Mouse (Mus musculus): ENCODE measurements around the gene Trappc2l.
A peak's percentile ranks its signal among the peaks of the same experiment; 100 is the strongest.
"Not testable (repeated sequence)": the region's sequence is repeated elsewhere in the genome, so short reads cannot be mapped to it uniquely, and the experiment has no call there.

Gene Trappc2l

DNA sequence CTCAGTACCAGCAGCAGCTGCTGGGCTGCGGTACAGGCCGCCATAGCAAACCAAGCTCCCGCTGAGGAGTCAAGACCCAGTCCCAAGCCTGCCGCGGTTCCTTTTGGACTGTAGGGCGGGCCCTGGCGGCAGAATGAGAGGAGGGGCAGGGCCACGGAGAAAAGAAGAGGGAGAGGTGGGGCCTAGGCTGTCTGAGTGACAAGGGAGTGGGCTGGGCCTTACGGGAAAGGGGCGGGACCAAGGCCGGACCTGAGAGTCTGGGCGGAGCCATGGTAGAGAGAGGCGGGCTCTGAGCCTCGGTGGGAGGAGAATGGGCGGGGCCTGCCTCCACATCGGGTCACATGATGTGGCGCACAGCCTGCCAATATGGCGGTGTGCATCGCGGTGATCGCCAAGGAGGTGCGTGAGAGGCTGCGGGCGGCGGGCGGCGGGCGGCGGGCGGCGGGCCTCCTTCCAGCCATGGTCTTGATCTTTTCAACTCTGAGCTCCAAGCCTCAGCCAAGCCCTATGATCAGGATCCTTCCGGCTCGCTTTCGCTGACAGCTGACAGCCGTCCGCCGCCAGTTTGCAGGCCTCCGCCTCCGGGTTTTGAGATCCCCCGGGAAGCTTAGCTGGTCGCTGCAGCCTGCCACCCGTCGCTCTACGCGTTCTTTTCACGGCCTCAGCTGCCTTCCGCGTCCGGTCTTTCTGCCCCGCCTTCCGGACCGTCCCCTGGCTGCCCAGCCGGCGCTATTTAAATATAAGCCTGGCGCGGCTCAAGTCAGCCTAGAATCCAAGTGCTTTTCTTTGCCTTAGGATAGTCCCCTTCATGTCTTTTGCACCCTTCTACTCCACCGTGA is at the start of gene Trappc2l, which contains the start of gene Galns:
TSS of gene Trappc2l (plus strand) at position 346 of the 839 bp plus-strand sequence.
TSS of gene Galns (minus strand) at position 169 of the 839 bp plus-strand sequence.
- DNase-seq = peak; percentile 98

DNA sequence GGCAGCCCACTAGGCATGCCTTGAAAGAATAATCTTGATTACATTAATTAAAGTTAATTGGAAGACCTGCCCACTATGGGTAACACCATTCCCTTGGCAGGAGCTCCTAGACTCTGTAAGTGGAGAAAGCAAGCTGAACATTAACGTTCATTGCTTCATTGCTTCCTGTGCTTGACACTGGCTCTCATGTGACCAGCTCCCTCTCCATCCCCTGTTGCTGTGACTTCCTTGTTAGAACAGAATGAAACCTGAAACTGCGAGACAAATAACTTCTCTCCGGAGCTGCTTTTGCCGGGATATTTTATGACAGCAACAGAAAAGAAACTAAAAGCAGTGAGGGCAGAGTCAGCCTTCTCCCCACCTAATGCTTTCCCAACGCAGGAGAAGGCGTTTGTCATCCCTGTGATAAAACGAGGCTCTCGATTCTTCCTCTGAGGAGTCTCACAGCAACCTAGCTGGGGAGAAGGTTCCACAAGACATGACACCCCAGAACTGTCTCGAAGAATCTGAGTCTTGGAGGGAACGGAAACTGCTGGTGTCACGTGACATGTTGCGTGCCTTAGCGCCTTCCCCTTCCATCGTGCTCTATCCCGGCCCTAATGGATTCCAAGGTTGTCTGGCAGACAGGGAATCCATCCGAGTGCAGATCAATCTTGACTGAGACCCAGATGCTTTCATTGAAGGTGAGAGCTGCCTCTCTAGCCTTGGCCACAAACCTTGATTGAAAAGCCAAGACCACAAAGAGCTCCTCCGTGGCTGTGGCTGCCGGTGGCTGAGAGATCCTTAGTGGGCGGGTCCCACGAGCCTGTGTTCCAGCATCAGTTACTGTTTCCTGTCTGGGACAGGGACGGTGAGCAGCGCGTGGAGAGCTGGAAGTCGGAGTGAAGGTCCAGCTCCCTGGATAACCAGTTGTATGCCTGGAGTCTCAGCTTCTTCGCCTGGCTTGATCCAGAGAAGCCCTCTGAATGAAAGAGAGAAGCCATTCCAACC is 46.8 kb upstream of the Trappc2l start:
- DNase-seq = no peak

DNA sequence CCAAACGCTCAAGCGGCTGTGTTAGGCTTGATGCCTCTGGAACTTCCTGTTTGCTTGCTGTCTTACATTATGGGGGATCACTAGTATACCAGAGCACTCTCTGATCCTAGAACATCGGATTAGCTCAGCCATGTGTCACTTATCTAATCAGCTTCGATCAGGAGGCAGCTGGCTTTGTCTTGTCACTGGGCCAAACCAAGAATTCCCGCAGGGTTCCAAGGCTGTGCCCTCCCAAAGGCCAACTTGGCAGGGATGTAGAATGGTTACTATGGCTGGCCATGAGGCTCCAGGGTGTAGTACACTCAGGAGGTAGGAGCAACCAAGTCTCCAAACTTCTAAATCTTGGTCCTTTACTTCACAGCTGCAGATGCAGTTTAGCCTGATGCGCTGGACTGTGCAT is 44.7 kb upstream of the Trappc2l start:
- no peak for DNase-seq

DNA sequence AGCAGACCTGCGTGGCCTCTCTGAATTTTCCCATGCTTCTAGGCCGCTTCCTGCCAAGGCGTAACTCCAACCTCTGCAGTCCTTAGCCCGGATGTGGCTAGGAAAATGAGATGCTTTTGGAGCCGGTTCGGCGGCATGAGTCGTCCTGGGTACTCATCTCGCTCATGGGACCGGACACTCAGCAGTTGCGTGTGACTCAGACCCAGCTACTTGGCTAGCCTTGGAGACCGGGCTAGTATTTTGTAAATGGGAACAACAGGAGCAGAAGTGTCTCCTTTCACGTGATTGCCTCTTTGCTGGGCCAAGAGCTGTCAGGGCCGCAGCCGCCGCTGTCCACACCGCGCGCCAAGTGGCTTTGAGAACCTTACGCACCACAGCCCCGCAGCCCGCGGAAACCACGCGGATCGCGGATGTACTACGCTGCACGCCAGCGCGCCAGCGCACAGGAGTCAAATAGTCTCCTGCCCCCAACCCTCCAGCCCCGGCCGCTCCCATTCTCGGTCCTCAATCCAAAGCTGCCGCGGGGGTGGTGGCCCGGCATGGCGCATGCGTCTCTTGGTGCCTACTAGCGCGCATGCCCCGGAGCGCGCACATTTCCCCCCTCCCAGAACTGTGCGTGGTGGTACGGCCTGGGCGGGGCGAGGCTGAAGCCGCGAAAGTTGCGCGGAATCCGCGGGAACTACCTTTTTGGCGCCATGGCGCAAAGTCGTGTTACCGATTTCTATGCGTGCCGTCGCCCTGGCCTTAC is 43.9 kb upstream of the Trappc2l start, which contains the start of gene Cdt1:
TSS of gene Cdt1 (plus strand) at position 655 of the 748 bp plus-strand sequence.
- peak; percentile 96 for DNase-seq

DNA sequence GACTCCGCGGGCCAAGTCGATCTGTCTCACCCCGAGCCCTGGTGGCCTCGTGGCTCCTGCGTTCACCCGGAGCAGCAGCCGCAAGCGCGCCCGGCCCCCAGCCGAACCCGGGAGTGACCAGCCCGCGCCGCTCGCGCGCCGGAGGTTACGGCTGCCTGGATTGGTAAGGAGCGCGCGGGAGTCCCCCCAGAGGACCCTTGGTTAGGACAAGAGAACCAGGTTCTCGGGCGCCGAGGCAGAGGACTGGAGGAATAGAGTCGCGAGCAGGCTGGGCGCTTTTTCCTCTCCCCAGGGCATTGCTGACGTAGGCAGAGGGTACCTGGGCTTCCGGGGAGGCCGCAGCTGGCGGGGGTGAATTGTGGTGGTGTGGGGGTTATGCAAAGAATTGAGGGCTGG is 43.3 kb upstream of the Trappc2l start:
- DNase-seq = no peak

DNA sequence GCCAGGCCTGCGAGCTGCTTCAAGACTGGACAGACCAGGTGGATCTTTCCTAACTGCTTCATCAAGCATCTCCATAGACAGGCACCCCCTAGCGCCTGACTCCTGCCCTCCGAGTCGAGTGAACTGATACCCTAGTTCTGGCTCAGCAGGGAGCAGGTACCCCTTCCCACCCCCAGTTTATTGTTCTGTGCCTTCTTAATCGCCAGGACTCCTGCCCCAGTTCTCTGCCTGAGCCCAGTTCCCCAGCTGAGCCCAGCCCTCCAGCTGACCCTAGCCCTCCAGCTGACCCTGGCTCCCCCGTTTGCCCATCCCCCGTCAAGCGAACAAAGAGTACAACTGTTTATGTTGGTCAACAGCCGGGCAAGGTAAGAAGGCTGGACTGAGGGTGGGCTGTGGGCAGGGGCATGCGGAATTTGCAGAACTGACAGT is 42.5 kb upstream of the Trappc2l start:
- peak; percentile 68 for DNase-seq

DNA sequence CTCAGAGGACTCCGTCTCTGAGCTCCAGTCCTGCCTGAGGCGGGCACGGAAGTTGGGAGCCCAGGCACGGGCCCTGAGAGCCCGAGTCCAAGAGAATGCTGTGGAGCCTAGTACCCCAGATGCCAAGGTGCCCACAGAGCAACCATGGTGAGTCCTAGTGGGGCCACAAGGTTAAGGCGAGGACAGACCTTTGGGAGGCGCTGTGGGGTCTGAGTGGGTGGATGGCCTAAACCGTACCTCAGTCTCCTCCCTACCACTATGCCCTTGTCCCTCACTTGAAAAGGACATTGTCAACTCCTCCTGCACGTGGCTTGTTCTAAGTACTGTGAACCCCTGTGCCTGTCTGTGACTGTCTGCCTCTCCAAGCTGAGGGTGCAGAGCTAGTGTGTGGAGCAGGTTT is 42.1 kb upstream of the Trappc2l start:
- DNase-seq = no peak

DNA sequence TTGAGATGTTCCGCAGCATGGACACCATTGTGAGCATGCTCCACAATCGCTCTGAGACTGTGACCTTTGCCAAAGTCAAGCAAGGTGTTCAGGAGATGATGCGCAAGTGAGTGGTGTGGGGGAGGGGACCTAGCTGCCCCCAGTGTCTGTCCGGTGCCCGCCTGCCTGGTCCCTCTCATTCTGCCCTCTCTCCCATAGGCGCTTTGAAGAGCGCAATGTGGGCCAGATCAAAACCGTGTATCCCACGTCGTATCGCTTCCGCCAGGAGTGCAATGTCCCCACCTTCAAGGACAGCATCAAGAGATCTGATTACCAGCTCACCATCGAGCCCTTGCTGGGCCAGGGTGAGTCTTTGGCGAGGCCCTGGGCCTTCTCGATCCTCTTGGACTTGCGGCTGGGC is 41.4 kb upstream of the Trappc2l start:
- no peak for DNase-seq

DNA sequence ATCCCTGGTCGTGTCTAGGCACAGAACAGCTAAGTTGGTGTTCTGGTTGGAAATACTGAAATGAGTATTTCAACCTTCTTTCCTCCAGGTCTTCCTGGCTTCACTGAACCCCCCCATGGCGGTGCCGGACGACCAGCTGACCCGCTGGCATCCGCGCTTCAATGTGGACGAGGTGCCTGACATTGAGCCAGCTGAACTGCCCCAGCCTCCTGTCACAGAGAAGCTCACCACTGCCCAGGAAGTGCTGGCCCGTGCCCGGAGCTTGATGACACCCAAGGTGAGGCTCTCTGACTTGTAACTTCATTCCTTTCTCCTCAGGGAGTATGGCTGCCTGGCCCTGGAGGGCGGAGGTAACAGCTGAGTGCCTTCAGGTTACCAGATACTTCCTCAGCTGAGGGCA is 40.3 kb upstream of the Trappc2l start:
- peak; percentile 80 for DNase-seq

DNA sequence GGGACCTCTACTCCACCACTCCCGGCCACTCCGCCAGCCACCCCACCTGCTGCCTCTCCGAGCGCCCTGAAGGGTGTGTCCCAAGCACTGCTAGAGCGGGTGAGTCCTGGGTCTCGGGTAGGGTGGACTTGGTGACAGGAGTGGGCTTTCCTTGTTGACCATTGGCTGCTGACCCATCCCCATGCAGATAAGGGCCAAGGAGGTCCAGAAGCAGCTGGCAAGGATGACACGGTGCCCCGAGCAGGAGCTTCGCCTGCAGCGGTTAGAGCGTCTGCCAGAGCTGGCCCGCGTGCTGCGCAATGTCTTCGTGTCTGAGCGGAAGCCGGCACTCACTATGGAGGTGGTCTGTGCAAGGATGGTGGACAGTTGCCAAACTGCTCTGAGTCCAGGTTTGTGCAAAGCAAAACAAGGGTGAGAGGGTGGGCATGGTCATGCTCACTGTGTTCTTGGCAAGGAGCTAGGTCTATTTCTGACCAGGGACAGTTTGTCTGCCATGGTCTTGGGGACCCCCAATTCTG is 39.6 kb upstream of the Trappc2l start:
- DNase-seq = no peak

DNA sequence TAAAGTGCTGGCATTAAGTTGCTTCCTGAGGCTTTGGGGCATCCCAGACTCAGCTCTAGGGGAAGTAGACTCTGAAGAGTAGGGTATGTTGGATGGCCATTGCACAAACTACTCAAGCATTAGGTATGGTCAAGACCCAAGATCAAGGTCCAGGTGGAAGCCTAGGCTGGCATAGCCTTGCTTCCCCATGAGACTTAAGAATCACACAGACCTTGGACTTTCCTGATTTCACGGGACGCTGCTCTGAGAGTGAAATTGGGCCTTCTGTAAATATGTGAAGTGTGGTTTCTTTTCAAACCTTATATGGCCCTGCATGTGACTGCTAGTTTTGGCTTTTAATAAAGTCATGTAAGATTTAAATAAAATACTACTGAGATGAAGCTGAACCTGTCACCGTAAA is 38.7 kb upstream of the Trappc2l start:
- DNase-seq = no peak

DNA sequence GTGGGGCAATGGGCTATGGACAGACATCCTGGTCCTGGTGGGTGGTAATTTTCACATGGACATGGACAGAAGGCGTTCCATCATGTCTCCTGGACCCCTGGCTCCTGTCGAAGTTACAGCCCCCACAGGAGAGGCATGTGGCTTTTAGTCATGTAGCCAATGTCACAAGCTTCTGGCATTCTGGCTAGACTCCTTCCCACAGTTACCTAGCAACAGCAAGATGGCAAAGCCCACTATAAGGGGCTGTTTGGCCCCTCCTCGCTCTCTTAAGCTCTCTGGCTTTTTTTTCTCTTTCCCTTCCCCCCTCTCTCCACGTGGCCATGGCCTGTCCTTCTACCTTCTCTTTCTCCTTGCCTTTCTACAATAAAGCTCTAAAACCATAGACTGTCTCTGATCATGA is 38.3 kb upstream of the Trappc2l start:
- DNase-seq = not testable (repeated sequence)

DNA sequence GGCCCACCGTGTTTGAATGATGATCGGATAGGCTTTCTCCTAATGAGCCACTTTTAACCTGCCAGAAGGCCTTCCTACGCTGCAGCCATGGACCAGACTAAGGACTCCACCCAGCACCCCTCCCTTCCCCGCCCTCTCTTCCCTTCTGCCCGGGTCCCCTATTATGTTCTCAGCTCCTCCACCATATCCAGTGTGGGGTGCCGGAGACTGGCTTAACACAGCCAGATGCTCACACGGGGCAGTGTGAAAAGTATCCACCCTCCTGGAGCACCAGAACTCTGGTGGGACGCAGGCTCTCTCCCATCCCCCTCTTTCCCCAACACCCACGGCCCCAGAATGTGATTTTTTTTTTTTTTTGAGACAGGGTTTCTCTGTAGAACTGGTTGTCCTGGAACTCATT is 37.9 kb upstream of the Trappc2l start:
- DNase-seq = no peak

DNA sequence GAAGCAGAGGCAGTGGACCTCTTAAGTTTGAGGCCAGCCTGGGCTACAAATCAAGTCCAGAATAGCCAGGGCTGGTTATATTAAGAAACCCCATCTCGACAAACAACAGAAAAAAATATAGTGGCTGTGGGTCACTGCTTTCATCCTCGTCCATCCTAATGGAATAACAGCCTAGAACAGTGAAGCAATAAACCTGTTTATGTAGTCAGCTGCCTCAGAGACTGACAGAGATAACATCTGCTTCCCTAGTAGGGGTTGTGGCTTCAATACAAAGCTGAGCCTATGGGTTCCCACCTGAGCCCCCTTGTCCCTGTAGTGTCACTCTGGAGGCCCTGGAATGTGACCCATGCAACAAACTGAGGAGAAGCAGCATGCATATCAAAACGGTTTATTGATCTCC is 37.2 kb upstream of the Trappc2l start:
- DNase-seq = no peak

DNA sequence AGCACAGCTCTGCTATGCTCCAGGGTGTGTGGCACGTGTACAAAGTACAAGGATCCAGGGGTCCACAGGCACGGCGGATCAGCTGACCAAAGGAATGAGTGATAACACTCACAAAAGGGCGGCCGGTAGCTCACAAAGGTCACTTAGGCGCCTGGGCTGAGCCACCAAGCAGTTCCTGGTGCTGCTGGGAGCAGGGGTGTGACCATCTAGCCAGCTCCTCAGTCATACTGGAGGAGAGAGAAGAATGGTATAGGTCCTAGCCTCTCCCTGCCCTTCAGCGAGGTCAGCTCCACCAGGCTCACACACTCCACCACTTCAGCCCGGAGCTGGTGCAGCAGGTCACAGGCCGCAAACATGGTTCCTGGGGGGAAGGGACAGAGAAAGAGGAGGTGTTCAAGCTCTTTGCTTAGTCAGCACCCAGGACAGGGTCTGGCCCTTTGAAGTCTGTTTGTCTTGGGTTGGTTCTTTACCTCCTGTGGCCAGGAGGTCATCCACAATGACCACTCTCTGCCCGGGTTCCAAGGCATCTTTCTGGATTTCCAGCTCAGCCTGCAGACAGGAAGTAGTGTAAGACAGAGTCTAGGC is 36.7 kb upstream of the Trappc2l start:
- no peak for DNase-seq

DNA sequence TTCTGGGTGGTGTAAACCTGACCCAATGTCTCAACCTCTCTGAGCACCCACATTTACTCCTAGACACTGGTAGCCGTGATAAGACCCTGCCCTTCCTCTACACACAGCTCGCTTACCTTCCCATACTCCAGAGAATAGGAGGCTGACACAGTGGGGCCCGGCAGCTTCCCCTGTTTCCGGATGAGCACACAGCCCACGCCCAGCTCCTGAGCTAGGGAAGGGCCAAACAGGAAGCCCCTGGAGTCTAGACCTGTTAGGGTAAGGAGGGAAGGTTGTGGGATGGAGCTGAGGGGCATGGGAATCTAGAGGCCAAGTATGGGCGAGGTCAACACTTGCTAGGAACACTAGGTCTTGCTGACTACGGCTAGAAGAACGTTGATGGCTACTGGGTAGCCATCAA is 36.2 kb upstream of the Trappc2l start:
- DNase-seq = no peak

DNA sequence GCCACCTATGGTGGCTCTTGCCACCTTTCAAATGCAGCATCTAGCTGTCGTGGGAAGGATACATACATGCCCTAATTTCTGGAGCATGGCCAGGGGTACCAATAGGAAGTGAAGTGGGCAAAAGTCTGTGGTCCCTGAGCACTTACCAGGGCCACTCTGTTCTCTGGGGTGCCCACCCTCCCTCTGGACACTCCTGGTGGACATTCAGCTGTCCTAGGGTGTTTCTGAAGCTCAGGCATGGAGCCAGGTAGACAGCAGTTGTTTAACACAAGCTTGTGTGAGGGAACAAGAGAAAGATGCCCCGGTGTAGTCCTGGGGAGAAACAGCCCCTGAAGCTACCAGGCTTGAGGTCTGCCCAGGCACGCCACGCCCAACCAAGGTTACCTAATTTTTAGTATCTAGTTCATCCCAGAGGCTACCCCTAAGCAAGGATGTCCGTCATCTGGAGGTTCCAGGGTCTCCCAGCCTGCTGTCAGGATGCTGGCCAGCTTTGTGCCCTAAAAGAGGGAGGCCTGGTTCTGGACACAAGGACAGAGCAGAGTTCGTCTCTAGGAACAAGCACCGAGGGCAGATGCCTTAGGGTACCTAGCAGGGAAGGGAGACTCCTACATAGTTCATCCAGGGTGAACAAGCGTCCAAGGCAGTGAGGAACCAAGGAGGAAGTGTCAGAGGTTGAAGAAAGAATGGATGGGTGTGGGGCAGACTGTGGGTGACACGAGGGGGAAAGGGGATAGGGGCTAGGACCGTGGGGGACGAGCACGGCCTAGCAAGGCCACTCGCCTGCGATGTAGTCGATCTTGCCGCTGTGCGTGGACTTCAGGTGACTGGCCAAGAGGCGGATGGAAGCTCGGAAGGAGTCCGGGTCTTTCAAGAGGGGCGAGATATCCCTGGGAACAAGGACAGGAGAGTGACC is 35.4 kb upstream of the Trappc2l start:
- no peak for DNase-seq

DNA sequence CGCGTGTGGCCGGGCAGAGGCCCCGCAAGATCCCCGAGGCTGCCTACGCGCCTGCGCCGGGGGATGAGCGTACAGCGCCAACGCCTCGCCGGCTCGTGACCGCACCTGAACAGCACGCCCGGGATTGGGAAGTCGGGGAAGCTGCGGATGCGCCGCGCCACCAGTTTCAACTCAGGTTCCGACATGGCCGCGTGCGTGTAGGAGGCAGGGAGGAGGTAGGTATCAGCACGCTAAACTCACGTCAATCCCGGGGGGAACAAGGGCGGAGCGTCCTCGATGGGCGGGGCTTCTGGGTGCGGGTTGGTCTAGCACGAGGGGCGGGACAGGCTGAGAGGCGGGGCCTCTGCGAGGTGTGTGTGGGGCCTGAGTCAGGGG is 34.8 kb upstream of the Trappc2l start, which contains the start of gene Aprt:
TSS of gene Aprt (minus strand) at position 262 of the 375 bp plus-strand sequence.
- peak; percentile 97 for DNase-seq

DNA sequence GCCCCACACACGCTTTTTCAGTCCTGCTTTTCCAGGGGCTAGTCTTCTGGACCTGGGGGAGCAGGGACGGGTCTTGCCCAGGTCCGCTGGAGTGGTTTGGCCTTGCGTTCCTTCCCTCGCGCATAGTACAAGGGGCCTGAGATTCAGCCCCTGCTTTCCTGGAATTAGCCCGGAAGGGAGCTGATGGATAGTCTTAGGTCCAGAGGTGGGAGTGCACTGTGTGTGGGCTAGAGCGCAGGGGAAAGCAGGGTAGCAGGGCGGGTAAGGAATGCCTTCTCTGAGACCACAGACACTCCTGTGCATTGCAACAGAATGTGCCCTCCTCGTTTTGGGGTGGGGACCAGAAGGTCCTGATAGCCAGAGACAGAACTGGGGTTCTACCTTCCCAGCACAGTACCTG is 34.3 kb upstream of the Trappc2l start:
- DNase-seq = no peak

DNA sequence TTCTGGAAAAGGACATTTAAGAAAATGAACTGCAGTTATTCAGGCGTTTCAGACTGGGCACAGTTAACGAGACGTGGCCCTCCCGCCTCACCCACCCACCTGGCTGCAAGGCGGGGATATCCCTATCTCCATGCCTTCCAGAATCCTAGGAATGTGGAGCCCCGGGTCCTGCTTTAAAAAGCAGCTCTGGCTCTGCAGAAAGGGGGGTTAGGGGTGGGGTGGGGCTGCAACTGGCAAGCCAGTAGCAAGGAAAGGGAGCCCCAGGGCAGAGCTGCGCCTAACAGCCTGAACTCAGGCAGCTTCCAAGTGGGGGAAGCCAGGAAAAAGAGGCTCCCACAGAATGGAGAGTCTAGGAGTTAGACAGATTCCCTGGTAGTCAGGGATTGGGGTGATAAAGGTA is 32.2 kb upstream of the Trappc2l start:
- no peak for DNase-seq

DNA sequence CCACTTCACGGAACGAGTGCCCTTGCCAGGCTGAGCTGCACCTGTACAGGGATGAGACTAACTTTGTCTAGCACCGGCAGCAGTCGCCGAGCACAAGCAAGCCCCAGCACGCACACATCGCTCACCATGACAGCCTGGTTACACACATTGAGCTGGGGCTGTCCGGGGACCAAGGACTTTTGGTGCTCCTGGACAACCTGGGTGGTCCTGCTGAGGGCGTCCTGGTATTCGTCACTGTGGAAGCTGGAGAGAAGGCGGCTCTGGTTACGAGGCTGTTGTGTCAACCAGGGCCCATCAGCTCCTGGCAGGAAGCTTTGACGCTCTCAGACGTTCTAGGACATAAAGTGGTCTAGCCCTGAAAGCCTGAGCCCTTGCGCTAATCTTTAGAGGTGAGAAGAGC is 30.5 kb upstream of the Trappc2l start:
- DNase-seq = no peak
